Mouse (Mus musculus): ENCODE data around the gene Cep41.

The Cep41 gene

DNA sequence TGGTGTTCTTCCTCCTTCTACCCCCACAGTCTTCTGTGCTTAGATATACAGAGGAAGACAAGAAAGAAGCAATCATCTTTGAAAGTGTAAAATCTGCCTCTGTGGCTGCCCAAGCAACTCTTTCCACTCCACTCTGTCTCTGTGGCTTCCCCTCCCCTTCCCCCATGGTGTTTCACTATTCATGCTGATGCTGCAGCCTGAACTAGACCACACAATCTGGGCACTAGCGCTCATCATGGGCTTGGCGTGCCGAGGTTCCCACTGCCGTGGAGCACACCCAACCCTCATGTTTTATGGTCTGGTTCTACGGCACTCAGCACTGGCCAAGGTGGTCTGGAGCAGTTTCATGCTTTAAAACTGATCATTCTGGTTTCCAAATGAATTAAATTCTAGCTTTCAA lies 21.9 kb downstream of the Cep41 start:
- no peak for DNase-seq

DNA sequence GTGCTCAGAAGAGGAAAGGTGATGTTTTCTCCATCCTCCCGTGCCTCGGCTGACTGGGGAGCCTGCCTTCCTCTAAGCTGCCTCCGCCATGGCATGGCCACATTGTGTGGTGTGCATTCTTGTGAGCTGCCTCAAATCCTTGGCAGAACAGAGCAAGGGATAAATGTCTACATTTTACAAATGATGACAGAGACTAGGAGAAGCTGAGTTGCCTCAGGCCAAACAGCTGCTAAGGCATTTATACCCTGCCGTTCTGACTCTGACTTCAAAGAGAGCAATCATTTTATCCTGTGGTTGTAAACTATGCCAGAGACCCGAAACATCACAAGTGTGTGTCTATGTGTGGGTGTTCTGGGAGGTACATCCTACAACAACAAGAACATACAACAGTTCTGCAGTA lies 26.0 kb downstream of the Cep41 start:
- no peak for DNase-seq

DNA sequence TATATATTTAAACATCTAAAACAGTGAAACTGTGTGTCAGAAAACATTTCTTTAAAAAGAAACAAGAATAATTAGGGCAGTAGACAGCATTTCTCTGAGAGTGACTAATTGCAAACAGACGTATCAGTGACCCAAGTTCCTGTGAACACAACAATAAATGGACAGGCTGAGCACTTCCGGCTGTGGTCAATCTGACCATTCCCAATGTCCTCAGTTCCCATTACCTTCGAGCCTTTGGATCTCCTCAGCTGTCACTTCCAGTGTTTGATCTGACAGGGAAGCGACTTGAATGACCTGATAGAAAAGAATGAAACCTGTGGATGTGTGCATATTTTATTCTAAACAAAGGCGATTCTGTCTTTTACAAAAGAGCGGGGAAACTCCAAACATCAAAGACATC lies 27.5 kb downstream of the Cep41 start:
- no peak for DNase-seq

GRCm38 (mm10) chr6:30665296-30665695 lies 28.3 kb downstream of the Cep41 start:
- no peak for DNase-seq

- DNase-seq: no peak
Observed at GRCm38 (mm10) chr6:30664776-30665175, 28.8 kb downstream of the Cep41 start.

DNA sequence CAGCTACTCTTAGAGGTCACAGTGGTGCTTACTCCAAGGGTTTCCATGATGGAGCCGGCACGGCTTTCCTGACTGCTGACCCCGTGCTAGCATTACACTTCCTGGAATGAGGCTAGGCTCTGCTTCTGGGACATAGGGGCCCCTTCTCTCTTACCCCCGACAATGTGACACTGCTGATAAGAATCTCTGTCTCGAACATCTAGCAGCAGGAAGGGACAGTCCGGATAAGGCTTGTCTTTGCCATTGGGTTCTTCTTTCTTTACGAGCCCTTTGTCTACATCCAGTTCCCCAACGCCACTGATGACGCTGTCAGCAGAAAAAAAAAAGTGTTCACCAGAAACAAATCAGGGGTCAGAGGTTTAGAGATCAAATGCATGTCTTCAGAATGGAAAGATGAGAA lies 34.9 kb downstream of the Cep41 start:
- DNase-seq: no peak

DNA sequence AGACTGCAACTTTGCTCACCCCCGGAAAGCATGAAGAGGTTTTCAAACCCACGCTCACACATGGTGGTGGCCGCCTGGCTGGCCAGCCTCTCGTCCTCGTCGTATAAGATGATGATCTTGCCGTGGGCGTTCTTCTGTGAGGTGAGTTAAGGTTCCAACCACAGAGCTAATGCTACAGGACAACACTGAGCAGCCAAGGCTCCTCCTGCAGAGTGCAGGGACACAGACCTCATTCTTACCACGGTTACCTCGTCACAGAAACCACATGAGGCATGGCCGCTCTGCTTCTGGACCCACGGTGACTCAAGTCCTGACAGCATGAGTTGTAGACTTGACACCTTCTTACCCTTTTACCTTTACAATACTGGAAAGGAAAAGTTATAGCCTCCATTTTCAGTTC lies 36.3 kb downstream of the Cep41 start:
- no peak for DNase-seq

GRCm38 (mm10) chr6:30654932-30655331 lies 38.6 kb downstream of the Cep41 start:
- DNase-seq: no peak

- DNase-seq: no peak
Observed at GRCm38 (mm10) chr6:30654402-30654859, 39.1 kb downstream of the Cep41 start.

GRCm38 (mm10) chr6:30653518-30653917 lies 40.0 kb downstream of the Cep41 start:
- no peak for DNase-seq

DNA sequence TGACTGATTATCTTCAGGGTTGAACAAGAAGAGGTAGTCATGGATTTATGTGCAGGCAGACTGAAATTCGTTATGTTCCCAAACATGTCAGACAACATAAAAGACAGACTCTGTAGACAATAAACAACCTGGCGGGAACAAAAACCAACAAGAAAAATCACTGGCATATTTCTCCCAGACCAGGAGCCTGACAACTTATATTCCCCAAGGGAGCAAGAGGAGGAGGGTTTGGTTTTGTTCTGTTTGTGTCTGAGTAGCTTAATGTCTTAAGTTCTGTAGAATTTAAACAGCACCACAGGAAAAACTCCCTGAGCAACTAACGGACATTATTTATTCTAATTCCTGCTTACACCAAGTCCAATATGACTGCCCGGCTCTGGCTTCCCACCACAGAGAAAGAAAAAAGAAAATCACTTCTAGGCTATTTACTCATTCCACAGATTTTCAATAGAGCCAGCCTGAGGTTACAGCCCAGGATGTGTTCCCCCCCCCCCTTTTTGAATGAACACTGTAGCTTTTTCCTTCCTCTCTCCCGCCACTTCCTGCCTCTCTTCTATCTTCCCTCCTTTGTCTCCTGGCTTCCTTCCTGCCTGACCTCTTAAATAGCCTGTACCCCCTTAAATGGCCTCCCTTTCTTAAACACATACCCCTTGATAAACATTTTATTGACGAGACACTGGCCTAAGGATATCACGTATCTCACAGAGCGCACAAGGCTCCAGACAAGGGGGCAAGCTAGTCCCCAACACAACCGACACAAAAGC lies 40.9 kb downstream of the Cep41 start:
- no peak for DNase-seq

DNA sequence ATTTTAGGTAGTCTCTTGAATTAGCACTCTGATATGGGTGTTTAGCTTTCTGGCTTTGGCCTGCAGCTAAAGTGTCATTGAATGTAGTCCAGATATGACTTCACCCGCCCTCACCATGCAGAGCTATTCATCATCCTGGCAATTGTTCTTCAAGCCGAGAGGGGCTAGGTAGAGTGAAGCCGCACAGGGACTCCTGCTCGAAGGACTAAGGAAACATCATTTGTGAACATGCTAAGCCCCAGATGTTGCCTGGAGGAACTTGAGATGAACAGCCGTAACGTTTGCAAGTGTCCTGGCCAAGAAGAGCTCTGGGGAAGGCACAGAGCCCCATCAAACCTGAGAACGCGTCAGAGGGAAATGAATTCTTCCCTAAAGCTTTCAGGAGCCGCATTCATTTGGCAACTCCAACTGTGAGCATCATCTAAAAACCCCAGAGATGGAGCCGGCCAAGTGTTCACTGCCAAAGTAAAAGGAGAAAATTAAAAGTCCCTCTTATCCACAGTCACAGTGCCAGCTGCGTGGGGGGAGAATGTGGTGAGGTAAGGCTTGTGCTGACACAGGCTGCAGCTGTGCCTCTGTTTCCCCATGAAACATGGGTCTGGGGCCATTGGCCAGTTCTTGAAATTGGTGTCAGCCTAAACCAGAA lies 43.8 kb downstream of the Cep41 start:
- DNase-seq: no peak

GRCm38 (mm10) chr6:30645379-30645778 lies 48.2 kb downstream of the Cep41 start:
- no peak for DNase-seq

DNA sequence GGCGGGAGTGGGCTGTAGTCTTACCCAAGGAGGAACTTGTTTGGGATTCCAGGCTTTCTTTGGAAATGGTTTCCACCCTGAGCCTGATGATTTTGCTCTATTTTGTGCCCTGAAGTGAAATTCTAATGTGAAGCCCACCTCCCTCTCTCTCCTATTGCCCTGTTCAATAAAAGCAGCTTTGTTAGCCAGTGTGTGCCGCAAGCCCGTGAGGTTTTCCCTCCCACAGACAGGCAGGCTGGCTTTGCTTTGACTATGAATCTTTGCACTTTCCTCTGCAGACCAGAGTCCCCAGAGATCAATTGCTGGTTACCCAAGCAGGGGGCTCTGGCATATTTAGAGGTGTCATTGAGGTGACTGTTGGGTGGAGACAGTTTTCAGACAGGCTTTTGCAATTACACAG lies 49.1 kb downstream of the Cep41 start:
- no peak for DNase-seq

DNA sequence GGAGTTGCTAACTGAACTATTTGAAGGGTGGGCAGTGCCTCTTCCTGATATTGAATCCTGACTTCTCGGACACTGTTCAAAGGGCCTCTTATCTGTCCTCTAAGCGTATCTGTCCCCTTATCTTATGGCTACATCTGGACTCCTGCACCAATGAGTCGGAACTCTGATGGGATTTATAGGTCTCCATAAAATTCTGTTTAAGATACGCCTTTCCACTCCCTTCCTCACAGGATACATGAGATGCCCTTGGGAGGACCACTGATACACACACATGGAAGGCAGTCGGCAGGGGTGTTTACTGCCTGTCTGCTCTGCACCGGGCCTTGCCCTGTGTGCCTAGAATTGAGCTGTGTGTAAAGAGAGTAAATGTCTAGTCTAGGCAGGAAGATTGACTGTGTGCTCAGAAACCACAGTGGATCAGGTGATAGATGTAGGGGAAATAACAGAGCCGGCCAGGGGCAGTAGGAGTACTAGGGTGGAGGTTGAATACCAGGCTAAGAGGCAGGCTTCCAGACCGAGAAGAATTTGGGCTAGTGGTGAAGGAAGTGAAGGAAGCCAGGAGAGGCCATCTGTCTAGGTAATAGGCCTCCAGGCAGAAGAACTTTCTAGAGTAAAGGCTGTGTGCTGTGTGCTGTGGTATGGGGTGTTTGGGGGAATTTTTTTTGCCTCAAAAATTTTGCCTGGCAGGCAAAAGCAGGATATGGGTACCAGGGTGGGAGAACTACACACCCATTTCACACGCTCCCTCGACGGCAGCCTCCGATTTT lies 49.7 kb downstream of the Cep41 start:
- peak; percentile 27 for DNase-seq

- DNase-seq: no peak
Observed at GRCm38 (mm10) chr6:30638674-30639268, 54.8 kb downstream of the Cep41 start, which contains the start of gene Cpa1. Gene Cpa1, plus strand, starts transcription at chr6:30639218.

DNA sequence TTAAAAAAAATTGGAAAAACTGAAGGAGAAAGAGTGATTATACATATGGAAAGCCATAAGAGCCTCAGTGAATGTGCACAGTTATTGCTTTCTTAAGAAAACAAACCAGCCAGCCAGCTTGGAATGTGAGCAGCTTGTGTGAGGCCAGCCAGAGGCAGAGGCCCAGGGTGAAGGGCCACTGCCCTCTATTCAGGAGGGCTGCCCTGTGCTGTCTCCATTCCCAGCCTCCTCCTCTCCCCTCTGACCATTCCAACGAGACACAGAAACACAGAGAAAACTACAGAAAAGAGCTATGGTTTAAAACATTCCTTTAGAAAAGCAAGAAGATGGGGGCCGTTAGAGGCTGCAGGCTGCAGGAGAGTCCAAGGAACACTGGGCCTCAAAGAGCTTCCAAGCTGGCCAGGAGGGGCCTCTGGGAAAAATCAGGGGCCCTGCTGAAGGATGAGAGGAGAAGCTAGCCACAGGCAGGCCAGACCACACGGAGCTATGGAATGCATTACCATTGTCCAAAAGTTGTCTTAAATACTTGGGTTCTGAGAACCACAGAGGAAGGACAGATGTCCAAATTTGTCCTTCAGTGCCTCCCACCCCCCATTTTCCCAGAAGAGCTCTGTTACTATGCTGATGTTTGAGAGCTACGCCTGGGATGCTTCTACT lies 57.2 kb downstream of the Cep41 start:
- DNase-seq: no peak

DNA sequence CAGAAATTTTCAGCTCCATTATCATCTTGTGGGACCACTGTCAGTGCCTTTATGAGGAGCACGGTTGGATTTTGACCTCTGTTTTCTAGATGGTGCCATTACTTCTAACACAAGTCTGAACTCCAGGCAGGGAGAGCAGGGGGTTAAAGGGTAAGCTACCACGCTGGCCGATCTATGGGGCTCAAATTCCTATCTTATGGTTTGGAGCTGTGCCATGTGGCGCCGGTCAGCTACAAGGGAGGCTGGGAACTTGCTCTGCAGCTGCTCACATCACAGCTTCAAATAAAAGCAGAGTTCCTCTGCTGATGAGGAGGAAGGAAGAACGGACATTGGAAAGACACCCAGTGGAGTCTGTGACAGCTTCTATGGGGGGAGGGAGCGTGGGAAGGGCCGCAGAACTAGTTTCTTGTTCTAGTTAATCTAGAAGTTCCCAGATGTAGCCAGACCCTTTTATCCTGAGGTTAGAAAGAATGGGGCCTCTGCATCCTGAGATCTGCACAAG lies 58.1 kb downstream of the Cep41 start:
- DNase-seq: no peak

GRCm38 (mm10) chr6:30629989-30630388 lies 63.6 kb downstream of the Cep41 start:
- DNase-seq: no peak

GRCm38 (mm10) chr6:30628152-30628551 lies 65.4 kb downstream of the Cep41 start:
- no peak for DNase-seq

DNA sequence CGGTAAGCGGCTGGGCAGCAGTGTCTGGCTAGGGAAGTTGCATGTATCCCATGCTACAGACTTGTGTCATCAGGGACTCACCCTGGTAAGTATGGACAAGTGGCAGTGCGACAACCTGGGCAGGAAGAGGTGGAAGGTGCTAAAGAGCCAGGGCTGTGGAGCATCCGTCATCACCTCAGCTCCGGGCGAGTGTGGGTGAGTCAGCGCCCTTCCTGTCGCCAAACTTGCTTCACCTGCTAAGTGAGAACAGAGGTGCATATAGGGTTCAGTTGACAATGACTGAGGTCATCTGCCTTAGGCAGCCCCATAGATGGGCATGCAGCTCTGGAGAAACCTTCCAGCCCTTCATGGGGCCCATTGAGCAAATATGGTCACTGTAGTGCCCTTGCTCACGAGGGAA lies 68.8 kb downstream of the Cep41 start:
- no peak for DNase-seq

- no peak for DNase-seq
Observed at GRCm38 (mm10) chr6:30621986-30622389, 71.6 kb downstream of the Cep41 start.

GRCm38 (mm10) chr6:30620994-30621393 lies 72.6 kb downstream of the Cep41 start:
- no peak for DNase-seq
